Mouse (Mus musculus): ENCODE results near the gene Baz2b. TPM values are rescaled to one million over a fixed set of nuclear protein-coding genes. Genes with fewer than 3 reads are reported as not detected.

Gene Baz2b
- polyA plus RNA-seq, 1 experiment from 2014 or later, result 33.8 TPM

DNA sequence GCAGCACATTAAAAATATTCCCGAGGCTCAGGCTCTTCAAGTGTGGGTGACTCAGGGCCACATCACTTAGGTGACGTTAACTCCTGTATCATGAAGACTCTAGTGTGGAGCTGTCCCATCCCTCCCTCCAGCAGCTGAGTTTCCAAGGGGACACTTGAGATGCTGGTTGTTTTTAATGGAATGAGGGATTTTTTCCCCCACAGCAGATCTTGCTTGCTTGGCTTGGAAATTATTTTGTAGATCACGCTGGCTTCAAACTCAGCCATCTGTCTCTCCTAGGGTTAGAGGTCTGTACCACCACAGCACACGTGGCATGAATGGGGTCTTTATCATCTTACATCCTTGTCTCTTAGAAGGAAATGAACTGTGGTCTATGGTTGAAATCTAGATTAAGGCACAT is 258.5 kb downstream of the Baz2b start:
- Histone ChIP-seq H3K4me2 (replicated peaks; ENCODE audit: low read depth) (no peak overlapping the region), H3K27me3 (replicated peaks; ENCODE audit: control insufficient read depth, insufficient read depth, low read length) (no peaks in the 10 kb centered on the region), H3K27ac (ENCODE audit: low read depth, low read length) (no peak overlapping the region), H3K4me1 (replicated peaks; ENCODE audit: control insufficient read depth, insufficient read depth, low read length) (no peaks in the 10 kb centered on the region), H3K36me3 (ENCODE audit: control insufficient read depth, insufficient read depth) (peaks cover 35% of the 10 kb centered on the region), H3K9me3 (ENCODE audit: control insufficient read depth) (no peaks in the 10 kb centered on the region), H3K4me3 (ENCODE audit: low read depth, low read length) (no peak overlapping the region), H3K9ac (ENCODE audit: low read depth, low read length) (no peak overlapping the region)
- 91% methylated on average over 4 of the region's 4 CpGs for WGBS
- ATAC-seq, result no peak
- TF ChIP-seq CTCF (IDR thresholded peaks at IDR 0.05; ENCODE audit: low read depth), result no peak

DNA sequence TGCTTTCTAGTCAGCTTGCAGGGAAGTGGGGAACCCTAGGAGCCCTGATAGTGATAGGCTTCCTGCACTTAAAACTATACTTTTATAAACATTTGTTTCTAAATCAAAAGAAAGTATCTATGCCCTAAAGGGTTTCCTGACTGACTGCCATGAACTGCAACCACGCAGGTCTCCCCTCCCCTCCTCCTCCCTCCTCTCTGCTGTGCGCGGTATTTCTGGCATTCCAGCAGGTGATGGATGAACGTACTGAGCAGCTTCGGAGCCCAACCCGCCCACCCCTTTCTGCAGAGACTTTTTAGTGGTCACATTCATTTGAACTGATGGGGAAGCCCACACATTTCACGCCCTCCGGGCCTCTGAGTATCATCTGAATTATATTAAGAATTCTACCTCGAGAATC is 273.3 kb downstream of the Baz2b start:
- H3K4me2 ChIP-seq (replicated peaks; ENCODE audit: low read depth), result no peak overlapping the region
- no peak overlapping the region for H3K27ac ChIP-seq (ENCODE audit: low read depth, low read length)
- 42% methylated on average over 9 of the region's 9 CpGs for WGBS
- H3K4me3 ChIP-seq (ENCODE audit: low read depth, low read length), result no peak overlapping the region
- no peaks in the 10 kb centered on the region for H3K4me1 ChIP-seq (replicated peaks; ENCODE audit: control insufficient read depth, insufficient read depth, low read length)
- H3K27me3 ChIP-seq (replicated peaks; ENCODE audit: control insufficient read depth, insufficient read depth, low read length), result no peaks in the 10 kb centered on the region
- no peaks in the 10 kb centered on the region for H3K9me3 ChIP-seq (ENCODE audit: control insufficient read depth)
- peaks cover 13% of the 10 kb centered on the region for H3K36me3 ChIP-seq (ENCODE audit: control insufficient read depth, insufficient read depth)
- TF ChIP-seq CTCF (IDR thresholded peaks at IDR 0.05; ENCODE audit: low read depth), result no peak
- no peak for ATAC-seq
- no peak overlapping the region for H3K9ac ChIP-seq (ENCODE audit: low read depth, low read length)

DNA sequence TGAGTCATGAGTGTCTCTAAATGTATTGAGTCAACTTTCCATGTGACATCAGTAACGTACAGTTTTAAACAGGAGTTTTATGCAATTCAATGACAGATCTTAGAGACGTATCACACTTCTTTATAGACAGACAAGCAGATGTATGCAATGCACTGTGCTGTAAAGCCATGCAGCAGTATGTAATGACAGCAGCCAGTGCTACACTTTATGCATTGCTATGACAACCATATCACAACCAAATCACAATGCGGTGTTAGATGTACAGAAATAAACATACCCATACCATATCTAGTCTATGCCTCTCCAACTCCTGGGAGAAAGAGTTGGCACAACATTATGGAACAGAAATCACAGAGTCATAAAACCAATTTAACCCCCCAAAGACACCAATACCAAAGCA is 276.5 kb downstream of the Baz2b start:
- H3K36me3 ChIP-seq (ENCODE audit: control insufficient read depth, insufficient read depth), result no peaks in the 10 kb centered on the region; the same call in 1 of the 2 replicates
- WGBS, result 91% methylated on average over 3 of the region's 3 CpGs
- H3K4me2 ChIP-seq (replicated peaks; ENCODE audit: low read depth), result no peak overlapping the region
- no peaks in the 10 kb centered on the region for H3K9me3 ChIP-seq (ENCODE audit: control insufficient read depth)
- no peak overlapping the region for H3K27ac ChIP-seq (ENCODE audit: low read depth, low read length)
- no peak for TF ChIP-seq CTCF (IDR thresholded peaks at IDR 0.05; ENCODE audit: low read depth)
- no peaks in the 10 kb centered on the region for H3K4me1 ChIP-seq (replicated peaks; ENCODE audit: control insufficient read depth, insufficient read depth, low read length)
- ATAC-seq, result no peak
- no peaks in the 10 kb centered on the region for H3K27me3 ChIP-seq (replicated peaks; ENCODE audit: control insufficient read depth, insufficient read depth, low read length)
- no peak overlapping the region for H3K9ac ChIP-seq (ENCODE audit: low read depth, low read length)
- no peak overlapping the region for H3K4me3 ChIP-seq (ENCODE audit: low read depth, low read length)

DNA sequence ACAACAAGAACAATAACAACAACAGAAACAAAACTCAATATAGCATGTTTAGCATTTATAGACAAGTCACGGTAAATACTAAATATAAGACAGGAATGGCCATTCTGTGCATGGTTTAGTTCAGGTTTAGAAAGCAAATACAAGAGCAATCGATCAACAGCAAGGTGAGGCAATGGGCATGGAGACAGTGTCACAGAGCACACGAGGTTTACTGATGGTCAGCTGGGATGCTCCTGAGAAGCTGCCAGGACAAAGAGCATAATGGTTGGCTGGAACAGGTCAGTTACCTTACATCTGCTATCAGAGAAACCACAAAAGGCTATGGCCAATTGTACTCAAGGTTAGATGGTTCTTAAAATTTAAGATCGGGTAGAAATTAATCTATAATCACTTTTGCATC is 277.4 kb downstream of the Baz2b start:
- no peak for ATAC-seq
- no peaks in the 10 kb centered on the region for H3K4me1 ChIP-seq (replicated peaks; ENCODE audit: control insufficient read depth, insufficient read depth, low read length)
- H3K9me3 ChIP-seq (ENCODE audit: control insufficient read depth), result no peaks in the 10 kb centered on the region
- no peaks in the 10 kb centered on the region; the same call in 1 of the 2 replicates for H3K36me3 ChIP-seq (ENCODE audit: control insufficient read depth, insufficient read depth)
- no peak overlapping the region for H3K9ac ChIP-seq (ENCODE audit: low read depth, low read length)
- H3K4me2 ChIP-seq (replicated peaks; ENCODE audit: low read depth), result no peak overlapping the region
- no peak overlapping the region for H3K4me3 ChIP-seq (ENCODE audit: low read depth, low read length)
- H3K27me3 ChIP-seq (replicated peaks; ENCODE audit: control insufficient read depth, insufficient read depth, low read length), result no peaks in the 10 kb centered on the region
- no peak for TF ChIP-seq CTCF (IDR thresholded peaks at IDR 0.05; ENCODE audit: low read depth)
- no peak overlapping the region for H3K27ac ChIP-seq (ENCODE audit: low read depth, low read length)
- 88% methylated on average over 4 of the region's 4 CpGs for WGBS

DNA sequence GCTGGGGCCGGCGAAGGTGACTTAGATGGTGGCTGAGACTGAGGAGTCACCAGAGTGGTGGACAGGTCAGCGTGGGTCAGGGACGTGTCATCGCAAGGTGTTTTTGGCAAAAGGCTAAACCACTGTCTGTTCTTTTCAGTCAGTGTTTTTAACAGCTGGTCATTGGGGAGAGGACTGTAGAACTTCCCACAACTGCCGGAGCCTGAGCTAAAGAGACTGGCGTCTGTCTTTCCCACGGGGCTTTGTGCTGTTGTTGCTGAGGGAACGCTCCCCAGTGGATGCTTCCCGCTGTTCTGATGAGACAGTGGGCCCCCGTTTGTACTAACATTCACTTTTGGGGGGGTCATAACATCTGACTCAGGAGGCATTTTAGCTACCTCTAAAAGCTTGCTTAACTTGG is 296.0 kb downstream of the Baz2b start:
- 94% methylated on average over 11 of the region's 11 CpGs for WGBS
- no peak for TF ChIP-seq CTCF (IDR thresholded peaks at IDR 0.05; ENCODE audit: low read depth)
- no peak overlapping the region for H3K9ac ChIP-seq (ENCODE audit: low read depth, low read length)
- no peak for ATAC-seq
- H3K27ac ChIP-seq (ENCODE audit: low read depth, low read length), result no peak overlapping the region
- H3K4me1 ChIP-seq (replicated peaks; ENCODE audit: control insufficient read depth, insufficient read depth, low read length), result no peaks in the 10 kb centered on the region
- H3K27me3 ChIP-seq (replicated peaks; ENCODE audit: control insufficient read depth, insufficient read depth, low read length), result no peaks in the 10 kb centered on the region
- no peak overlapping the region for H3K4me3 ChIP-seq (ENCODE audit: low read depth, low read length)
- H3K9me3 ChIP-seq (ENCODE audit: control insufficient read depth), result no peaks in the 10 kb centered on the region
- H3K36me3 ChIP-seq (ENCODE audit: control insufficient read depth, insufficient read depth), result peaks cover 60% of the 10 kb centered on the region
- H3K4me2 ChIP-seq (replicated peaks; ENCODE audit: low read depth), result no peak overlapping the region

DNA sequence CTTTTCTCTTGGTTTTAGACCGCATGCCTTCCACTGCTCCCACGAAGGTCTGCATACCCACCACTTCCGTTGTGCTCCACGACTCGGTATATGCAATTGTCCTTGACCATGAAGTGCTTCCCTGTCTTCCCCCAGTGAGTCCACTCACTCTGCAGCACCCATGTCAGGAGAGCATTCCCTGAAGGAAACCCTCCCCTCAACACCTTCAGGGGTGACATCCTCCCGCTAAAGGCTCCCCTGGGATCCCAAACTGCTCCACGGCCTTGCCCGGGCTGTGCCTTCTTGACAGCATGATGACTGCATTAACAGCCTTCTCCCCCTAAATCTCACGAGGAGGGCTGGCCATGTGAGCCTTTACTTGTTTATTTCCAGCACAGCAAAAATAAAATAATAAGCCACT is 301.6 kb downstream of the Baz2b start:
- TF ChIP-seq CTCF (IDR thresholded peaks at IDR 0.05; ENCODE audit: low read depth), result no peak
- Histone ChIP-seq H3K9ac (ENCODE audit: low read depth, low read length) (no peak overlapping the region), H3K4me3 (ENCODE audit: low read depth, low read length) (no peak overlapping the region), H3K4me2 (replicated peaks; ENCODE audit: low read depth) (no peak overlapping the region), H3K27ac (ENCODE audit: low read depth, low read length) (no peak overlapping the region), H3K27me3 (replicated peaks; ENCODE audit: control insufficient read depth, insufficient read depth, low read length) (no peaks in the 10 kb centered on the region), H3K9me3 (ENCODE audit: control insufficient read depth) (no peaks in the 10 kb centered on the region), H3K4me1 (replicated peaks; ENCODE audit: control insufficient read depth, insufficient read depth, low read length) (no peaks in the 10 kb centered on the region), H3K36me3 (ENCODE audit: control insufficient read depth, insufficient read depth) (peaks cover 62% of the 10 kb centered on the region)
- no peak for ATAC-seq
- WGBS, result 89% methylated on average over 9 of the region's 9 CpGs

DNA sequence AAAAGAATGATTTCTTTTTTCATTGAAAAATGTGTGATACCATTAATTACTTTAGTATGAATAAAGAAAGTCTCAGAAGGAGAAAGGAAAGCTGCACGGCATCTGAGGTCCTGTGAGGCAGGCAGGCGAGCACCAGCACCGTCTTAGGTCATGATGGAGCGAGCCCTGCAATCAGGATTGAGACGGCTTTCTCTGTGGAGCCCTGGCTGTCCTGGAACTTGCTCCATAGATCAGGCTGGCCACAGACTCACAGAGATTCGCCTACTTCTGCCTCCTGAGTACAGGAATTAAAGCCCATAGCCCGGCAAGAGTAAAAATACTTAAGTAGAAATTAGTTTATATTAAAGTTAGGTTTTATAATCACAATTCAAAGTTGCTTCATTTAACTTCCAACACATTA is 305.6 kb downstream of the Baz2b start:
- H3K27me3 ChIP-seq (replicated peaks; ENCODE audit: control insufficient read depth, insufficient read depth, low read length), result no peaks in the 10 kb centered on the region
- no peaks in the 10 kb centered on the region for H3K4me1 ChIP-seq (replicated peaks; ENCODE audit: control insufficient read depth, insufficient read depth, low read length)
- H3K4me2 ChIP-seq (replicated peaks; ENCODE audit: low read depth), result no peak overlapping the region
- H3K9ac ChIP-seq (ENCODE audit: low read depth, low read length), result no peak overlapping the region
- no peak overlapping the region for H3K4me3 ChIP-seq (ENCODE audit: low read depth, low read length)
- H3K36me3 ChIP-seq (ENCODE audit: control insufficient read depth, insufficient read depth), result peaks cover 58% of the 10 kb centered on the region
- TF ChIP-seq CTCF (IDR thresholded peaks at IDR 0.05; ENCODE audit: low read depth), result no peak
- ATAC-seq, result no peak
- 89% methylated on average over 7 of the region's 7 CpGs for WGBS
- no peak overlapping the region for H3K27ac ChIP-seq (ENCODE audit: low read depth, low read length)
- no peaks in the 10 kb centered on the region for H3K9me3 ChIP-seq (ENCODE audit: control insufficient read depth)
